Mouse (Mus musculus): ENCODE data around the gene Atp1a4.

The Atp1a4 gene

GRCm38 (mm10) chr1:172218164-172218910, 39.9 kb downstream of the Atp1a4 start:
- no peak for DNase-seq

- peak; percentile 93 to 96 for DNase-seq
Observed at GRCm38 (mm10) chr1:172217148-172217547, 41.1 kb downstream of the Atp1a4 start.

GRCm38 (mm10) chr1:172214748-172215147, 43.5 kb downstream of the Atp1a4 start:
- DNase-seq: no peak

GRCm38 (mm10) chr1:172213771-172214170, 44.4 kb downstream of the Atp1a4 start:
- no peak for DNase-seq

- DNase-seq: no peak
Observed at GRCm38 (mm10) chr1:172212776-172213175, 45.4 kb downstream of the Atp1a4 start.

GRCm38 (mm10) chr1:172207111-172207584, 51.1 kb downstream of the Atp1a4 start:
- DNase-seq: no peak

- DNase-seq: peak; percentile 86 to 91
Observed at GRCm38 (mm10) chr1:172206141-172206917, 51.9 kb downstream of the Atp1a4 start, which contains the start of gene Pea15a. Gene Pea15a (minus strand): TSS chr1:172206804.

GRCm38 (mm10) chr1:172205741-172206087, 52.5 kb downstream of the Atp1a4 start:
- no peak for DNase-seq

- DNase-seq: no peak
Observed at GRCm38 (mm10) chr1:172204814-172205740, 53.1 kb downstream of the Atp1a4 start.

GRCm38 (mm10) chr1:172204033-172204813, 54.0 kb downstream of the Atp1a4 start:
- no peak for DNase-seq

- peak; percentile 42 to 51 for DNase-seq
Observed at GRCm38 (mm10) chr1:172203566-172203965, 54.6 kb downstream of the Atp1a4 start.

- peak in 1 of 2 experiments; percentile 46 for DNase-seq
Observed at GRCm38 (mm10) chr1:172202894-172203522, 55.2 kb downstream of the Atp1a4 start.

- no peak for DNase-seq
Observed at GRCm38 (mm10) chr1:172201967-172202880, 56.0 kb downstream of the Atp1a4 start.

GRCm38 (mm10) chr1:172200871-172201447, 57.3 kb downstream of the Atp1a4 start:
- DNase-seq: peak in 1 of 2 experiments; percentile 56

GRCm38 (mm10) chr1:172200161-172200560, 58.1 kb downstream of the Atp1a4 start:
- no peak for DNase-seq

GRCm38 (mm10) chr1:172198996-172199395, 59.2 kb downstream of the Atp1a4 start:
- DNase-seq: no peak

GRCm38 (mm10) chr1:172198316-172198715, 59.9 kb downstream of the Atp1a4 start:
- DNase-seq: no peak

GRCm38 (mm10) chr1:172197851-172198250, 60.4 kb downstream of the Atp1a4 start:
- no peak for DNase-seq

GRCm38 (mm10) chr1:172197146-172197545, 61.1 kb downstream of the Atp1a4 start:
- DNase-seq: no peak

GRCm38 (mm10) chr1:172194435-172194834, 63.8 kb downstream of the Atp1a4 start:
- no peak for DNase-seq
